22 mouse cellular contexts compared by ENCODE assay signal in the genomic region with DNA sequence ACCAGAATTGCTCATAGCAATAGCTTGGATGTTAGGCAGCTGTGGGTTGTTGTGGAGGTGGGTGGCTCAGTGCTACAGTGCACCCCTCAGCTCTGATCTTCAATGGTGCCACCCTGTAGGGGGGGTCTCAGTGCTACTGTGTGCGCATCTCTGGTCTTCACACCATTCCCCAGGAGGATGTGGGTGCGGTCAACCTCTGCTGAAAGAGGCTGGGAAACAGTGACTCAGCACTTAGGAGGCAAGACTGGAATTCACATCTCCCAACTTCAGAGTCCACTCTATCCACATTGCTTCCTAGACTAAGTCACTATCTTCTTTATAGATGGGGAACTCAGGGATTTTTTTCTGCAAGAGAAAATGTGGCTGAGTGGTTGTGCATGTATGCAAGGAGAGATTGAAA. TPM values are rescaled to one million over a fixed set of nuclear protein-coding genes. Genes with fewer than 3 reads are reported as not detected.
DNase-seq lines count a peak whose midpoint lies in the region; TF ChIP-seq lines count a peak whose summit lies in the region.
"Had no signal": no experiment of that assay in that cellular context is flagged by ENCODE, and none has a peak within 500 bp of the region (broad histone marks: within the 10 kb centered on the region; RNA-seq: fewer than 3 reads in every experiment).

No protein-coding gene starts in this region.

- H3K4me1 ChIP-seq in ES-E14 (ENCODE audit: control insufficient read depth in 2 of 2, insufficient read depth in 2 of 2, low read length in 2 of 2, poor library complexity in 1 of 2), result no peaks in the 10 kb centered on the region

- no peak overlapping the region for H3K27ac ChIP-seq in ES-E14 (ENCODE audit: insufficient read depth, low read depth, low read length, poor library complexity, severe bottlenecking)
- H3K27ac ChIP-seq: embryonic facial prominence, embryonic 13.5 days; embryonic facial prominence, embryonic 15.5 days; forebrain, embryonic 10.5 days; forebrain, embryonic 12.5 days had no signal

- H3K9me3 ChIP-seq in ES-E14 (ENCODE audit: control insufficient read depth, insufficient read depth, low read depth, low read length), result no peaks in the 10 kb centered on the region
- H3K9me3 ChIP-seq: embryonic facial prominence, embryonic 13.5 days; embryonic facial prominence, embryonic 15.5 days; forebrain, embryonic 10.5 days; forebrain, embryonic 12.5 days had no signal

- DNase-seq in 3134 (ENCODE audit: extremely low read depth, insufficient read length, low spot score) (peak; percentile 67), 416B (ENCODE audit: low read depth) (peak; percentile 14), ES-E14 (ENCODE audit: low read depth, low spot score) (no peak)
- peak; percentile 4 for DNase-seq in CD4-positive, CD25-positive, alpha-beta regulatory T cell, adult 2 months (ENCODE audit: low read depth, low spot score)
- no peak for DNase-seq in testis, postnatal 14 days (ENCODE audit: low spot score)
- DNase-seq in yolk sac, embryonic 10.5 days (ENCODE audit: low spot score), result no peak
- DNase-seq in kidney, postnatal 25 days, result no peak
- no peak for DNase-seq in layer of hippocampus, postnatal 14 days (ENCODE audit: low spot score in 2 of 2)
- DNase-seq: adrenal gland, adult 8-10 months; adrenal gland, postnatal 14 days; adrenal gland, postnatal 36 days; cerebellum, adult 11-12 months; cerebellum, adult 2 months; cerebellum, adult 9-10 months; cerebellum, postnatal 10 days; cerebellum, postnatal 25 days; embryo, embryonic 11 days had no signal

- H3K9ac ChIP-seq in ES-E14 (ENCODE audit: insufficient read depth, low read depth, low read length, poor library complexity, severe bottlenecking), result no peak overlapping the region
- H3K9ac ChIP-seq: embryonic facial prominence, embryonic 13.5 days; embryonic facial prominence, embryonic 15.5 days; forebrain, embryonic 12.5 days had no signal

- no peaks in the 10 kb centered on the region for H3K36me3 ChIP-seq in ES-E14 (ENCODE audit: control insufficient read depth, insufficient read depth, low read length, poor library complexity, severe bottlenecking)
- H3K36me3 ChIP-seq: embryonic facial prominence, embryonic 13.5 days; embryonic facial prominence, embryonic 15.5 days; forebrain, embryonic 10.5 days; forebrain, embryonic 12.5 days had no signal

- in situ Hi-C loops in ES-E14 (cut with MboI; ENCODE audit: low sequenced_read_pairs in 2 of 2, unreplicated experiment in 2 of 2), result no loop called here

- H3K4me3 ChIP-seq in ES-E14 (ENCODE audit: insufficient read depth in 1 of 2, low read depth in 1 of 2, low read length in 2 of 2, poor library complexity in 1 of 2, severe bottlenecking in 1 of 2), result no peak overlapping the region
- H3K4me3 ChIP-seq: embryonic facial prominence, embryonic 13.5 days; embryonic facial prominence, embryonic 15.5 days; erythroblast, embryonic 14.5 days; forebrain, embryonic 10.5 days; forebrain, embryonic 12.5 days had no signal

TF ChIP-seq in ES-E14, 5 proteins besides CTCF, POLR2A, EP300 and RAD21:
- TF ChIP-seq MAFK (IDR thresholded peaks at IDR 0.05; ENCODE audit: insufficient read depth, low read depth, low read length), result 0 out of 2 replicates have a peak, but pooled peaks have one; percentile 50
- no peak for TF ChIP-seq ZNF384 (IDR thresholded peaks at IDR 0.05; ENCODE audit: low read depth, low read length)

RNA-seq across cellular contexts. Expression of a gene that starts 40.8 kb away (rescaled TPM):
- total RNA-seq in ES-E14 (2012; rRNA removed), result 80.1 and 83.0 TPM in 2 replicates
- total RNA-seq in layer of hippocampus, postnatal 14 days (2021), result 10 to 100 TPM; 55.0 to 56.1 TPM

RNA-seq across cellular contexts. Expression of a gene that starts 40.9 kb away (rescaled TPM):
- 21.2 and 28.9 TPM in 2 replicates for total RNA-seq in ES-E14 (2012; rRNA removed)
- total RNA-seq in layer of hippocampus, postnatal 14 days (2021), result 10 to 100 TPM; 18.5 to 20.1 TPM

RNA-seq across cellular contexts. Expression of a gene that starts 58.9 kb away (rescaled TPM):
- total RNA-seq in ES-E14 (2012; rRNA removed), result 0.53 and 0.54 TPM in 2 replicates
- 10 to 100 TPM; 11.9 to 13.5 TPM for total RNA-seq in layer of hippocampus, postnatal 14 days (2021)

Comparison
In these comparisons a context has a peak if more than half of its experiments do, and no peak if none do; other contexts are left out.
1. DNase-seq: peak in 3134 (single experiment), 416B (single experiment) and CD4-positive, CD25-positive, alpha-beta regulatory T cell, adult 2 months (single experiment); none in ES-E14 (single experiment), testis, postnatal 14 days (single experiment), yolk sac, embryonic 10.5 days (single experiment), kidney, postnatal 25 days (0 of 2) and layer of hippocampus, postnatal 14 days (0 of 2).